Mouse (Mus musculus) adrenal gland, postnatal 36 days (tissue): Measurements from ENCODE around the gene Gpatch11. TPM values are rescaled to one million over a fixed set of nuclear protein-coding genes. Genes with fewer than 3 reads are reported as not detected.

Experiments used
- DNase-seq, 2 experiments: peaks; one replicate each; pipeline ENCODE4 v3.0.0; 2021; ENCODE audit warnings: mixed read lengths in 1 of 2
- total RNA-seq, 2 experiments: library from RNA; stranded (reverse); gene quantifications; 2 replicates each; pipeline ENCODE4 v1.2.3; 2021

Gpatch11 gene
- total RNA-seq, 2 experiments from 2014 or later, result 26.5 to 28.3 TPM

DNA sequence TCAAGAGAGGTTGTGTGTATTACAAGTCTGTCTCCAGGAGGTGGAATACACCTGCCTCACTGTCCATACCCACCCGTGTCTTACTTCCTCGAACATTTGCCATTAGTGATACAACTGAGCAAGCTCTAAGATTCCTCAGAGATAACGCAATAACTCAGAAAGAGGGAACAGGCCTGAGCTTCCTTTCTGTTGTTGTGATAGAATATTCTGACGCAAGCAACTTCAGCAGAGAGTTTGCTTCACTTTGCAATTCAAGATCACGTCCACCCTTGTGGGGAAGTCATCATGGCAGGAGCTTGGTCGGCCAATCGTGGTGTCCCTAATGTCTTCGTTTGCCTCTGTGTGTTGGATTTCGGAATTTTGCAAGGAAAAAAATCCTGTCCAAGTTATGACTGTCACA lies 55.7 kb downstream of the Gpatch11 start:
- no peak for DNase-seq

GRCm38 (mm10) chr17:78894991-78895390 lies 59.6 kb downstream of the Gpatch11 start:
- no peak for DNase-seq

- peak; percentile 43 to 69 for DNase-seq
Measured at GRCm38 (mm10) chr17:78895394-78895793, 60.0 kb downstream of the Gpatch11 start.

Other genes with a start within 250 kb of the Gpatch11 start
- gene Strn, start 98.4 kb upstream of the Gpatch11 start, total RNA-seq, result 10 to 100 TPM; 21.7 to 25.9 TPM
- 10 to 100 TPM; 37.3 to 38.3 TPM for gene Heatr5b, start 203 bp upstream of the Gpatch11 start, total RNA-seq
- gene Eif2ak2, start 47.0 kb downstream of the Gpatch11 start, total RNA-seq, result 10 to 100 TPM; 29.3 to 33.2 TPM
- not detected for gene Sult6b1, start 71.4 kb downstream of the Gpatch11 start, total RNA-seq
- 10 to 100 TPM; 30.0 to 44.4 TPM for gene Cebpzos, start 80.9 kb downstream of the Gpatch11 start, total RNA-seq
- gene Cebpz, start 101.5 kb downstream of the Gpatch11 start, total RNA-seq, result 10 to 100 TPM; 45.6 to 51.1 TPM
- 10 to 100 TPM; 37.0 to 44.1 TPM for gene Ndufaf7, start 101.6 kb downstream of the Gpatch11 start, total RNA-seq
- 10 to 100 TPM; 26.0 to 32.2 TPM for gene Prkd3, start 185.2 kb downstream of the Gpatch11 start, total RNA-seq
- gene Qpct, start 216.3 kb downstream of the Gpatch11 start, total RNA-seq, result 1 to 10 TPM; 8.1 to 8.2 TPM